Mouse (Mus musculus): ENCODE measurements at regions not wholly inside any gene's neighbourhood (a gene's known extent, or its start where the extent isn't known, plus 50 kb on each side); places are given as distances from the start of the nearest gene placed in this dataset.

DNA sequence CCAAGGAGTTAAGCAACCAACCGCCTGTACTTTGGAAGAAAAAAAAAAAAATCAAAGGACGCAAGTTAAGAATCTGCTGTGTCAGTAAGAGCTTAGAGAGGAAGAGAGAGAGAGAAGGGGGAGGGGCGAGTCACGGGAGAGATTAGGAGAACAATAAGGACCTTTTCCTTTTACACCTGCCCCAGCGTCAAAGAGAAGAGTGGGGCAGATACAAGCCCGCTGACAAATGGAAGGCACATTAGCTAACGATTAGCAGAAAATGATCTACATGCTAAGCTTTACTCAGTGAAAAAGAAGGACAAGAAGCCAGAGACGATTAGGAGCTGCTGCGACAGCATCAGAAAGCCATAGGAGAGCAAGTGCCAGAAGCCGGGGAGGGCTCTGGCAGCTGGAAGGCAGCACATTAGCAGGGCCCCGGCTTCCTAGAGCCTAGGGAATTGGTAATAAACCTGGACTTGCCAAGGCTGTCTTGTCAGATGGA lies 157.8 kb upstream of the Fam78b start:
- Histone ChIP-seq H3K27me3 (ENCODE audit: control insufficient read depth, insufficient read depth, low read length) (no peaks in the 10 kb centered on the region), H3K4me1 (replicated peaks; ENCODE audit: control insufficient read depth, insufficient read depth, low read length) (peaks cover 3% of the 10 kb centered on the region; the same call in 1 of the 2 replicates), H3K4me3 (ENCODE audit: control insufficient read depth, insufficient read depth, low read length) (no peak overlapping the region), H3K36me3 (ENCODE audit: control insufficient read depth, insufficient read depth, low read length) (no peaks in the 10 kb centered on the region), H3K27ac (ENCODE audit: control insufficient read depth, insufficient read depth, low read length) (no peak overlapping the region)
- DNase-seq = peak; percentile 32
- 8% methylated on average over 11 of the region's 11 CpGs for WGBS
- no peak for TF ChIP-seq POLR2A (IDR thresholded peaks at IDR 0.05; ENCODE audit: control insufficient read depth, extremely low read depth, insufficient read depth, low read length, poor library complexity)
- no peak for TF ChIP-seq CTCF (IDR thresholded peaks at IDR 0.05; ENCODE audit: borderline replicate concordance, control insufficient read depth, extremely low read depth, insufficient read depth, low read length, poor library complexity)

DNA sequence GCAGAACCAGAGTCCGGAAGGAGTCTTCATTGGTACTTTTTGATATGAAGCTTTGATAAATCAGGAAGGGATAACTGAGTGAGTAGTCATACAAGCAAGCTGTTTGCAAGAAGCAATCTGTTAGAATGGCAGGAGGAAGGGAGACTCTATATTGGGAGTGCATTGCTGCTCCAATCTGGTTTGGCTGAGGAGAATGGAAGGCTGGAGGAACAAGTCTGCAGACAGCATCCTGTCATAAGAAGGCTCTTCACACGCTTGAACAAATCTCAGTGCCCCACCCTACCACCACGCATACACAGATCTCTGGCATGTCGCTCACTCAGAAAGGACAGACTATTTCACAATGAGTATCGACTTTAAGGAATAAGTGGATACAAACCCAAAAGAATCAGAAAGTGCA lies 154.7 kb upstream of the Fam78b start:
- Histone ChIP-seq H3K36me3 (ENCODE audit: control insufficient read depth, insufficient read depth, low read length) (no peaks in the 10 kb centered on the region), H3K4me3 (ENCODE audit: control insufficient read depth, insufficient read depth, low read length) (no peak overlapping the region), H3K27me3 (ENCODE audit: control insufficient read depth, insufficient read depth, low read length) (no peaks in the 10 kb centered on the region), H3K27ac (ENCODE audit: control insufficient read depth, insufficient read depth, low read length) (no peak overlapping the region), H3K4me1 (replicated peaks; ENCODE audit: control insufficient read depth, insufficient read depth, low read length) (peaks cover 3% of the 10 kb centered on the region; the same call in 1 of the 2 replicates)
- DNase-seq = no peak
- 91% methylated on average over 5 of the region's 5 CpGs for WGBS
- TF ChIP-seq CTCF (IDR thresholded peaks at IDR 0.05; ENCODE audit: borderline replicate concordance, control insufficient read depth, extremely low read depth, insufficient read depth, low read length, poor library complexity) (no peak), POLR2A (IDR thresholded peaks at IDR 0.05; ENCODE audit: control insufficient read depth, extremely low read depth, insufficient read depth, low read length, poor library complexity) (no peak)

DNA sequence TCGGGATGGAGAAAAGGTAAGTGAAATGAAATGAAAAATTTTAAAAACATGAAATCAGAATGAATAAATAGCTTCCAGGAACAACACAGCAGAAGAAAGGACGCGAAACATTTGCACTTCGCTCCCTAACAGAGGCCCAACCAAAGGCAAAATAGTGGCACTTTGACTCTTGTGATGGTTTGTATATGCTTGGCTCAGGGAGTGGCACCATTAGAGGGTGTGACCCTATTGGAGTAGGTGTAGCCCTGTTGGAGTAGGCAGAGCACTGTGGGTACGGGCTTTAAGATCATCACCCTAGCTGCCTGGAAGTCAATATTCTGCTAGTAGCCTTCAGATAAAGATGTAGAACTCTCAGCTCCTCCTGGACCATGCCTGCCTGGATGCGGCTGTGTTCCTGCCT lies 154.0 kb upstream of the Fam78b start:
- TF ChIP-seq CTCF (IDR thresholded peaks at IDR 0.05; ENCODE audit: borderline replicate concordance, control insufficient read depth, extremely low read depth, insufficient read depth, low read length, poor library complexity) = no peak
- H3K36me3 ChIP-seq (ENCODE audit: control insufficient read depth, insufficient read depth, low read length) = no peaks in the 10 kb centered on the region
- H3K27me3 ChIP-seq (ENCODE audit: control insufficient read depth, insufficient read depth, low read length) = no peaks in the 10 kb centered on the region
- no peak overlapping the region for H3K27ac ChIP-seq (ENCODE audit: control insufficient read depth, insufficient read depth, low read length)
- WGBS = 98% methylated on average over 6 of the region's 6 CpGs
- no peak overlapping the region for H3K4me3 ChIP-seq (ENCODE audit: control insufficient read depth, insufficient read depth, low read length)
- DNase-seq = no peak
- H3K4me1 ChIP-seq (replicated peaks; ENCODE audit: control insufficient read depth, insufficient read depth, low read length) = peaks cover 3% of the 10 kb centered on the region; the same call in 1 of the 2 replicates

DNA sequence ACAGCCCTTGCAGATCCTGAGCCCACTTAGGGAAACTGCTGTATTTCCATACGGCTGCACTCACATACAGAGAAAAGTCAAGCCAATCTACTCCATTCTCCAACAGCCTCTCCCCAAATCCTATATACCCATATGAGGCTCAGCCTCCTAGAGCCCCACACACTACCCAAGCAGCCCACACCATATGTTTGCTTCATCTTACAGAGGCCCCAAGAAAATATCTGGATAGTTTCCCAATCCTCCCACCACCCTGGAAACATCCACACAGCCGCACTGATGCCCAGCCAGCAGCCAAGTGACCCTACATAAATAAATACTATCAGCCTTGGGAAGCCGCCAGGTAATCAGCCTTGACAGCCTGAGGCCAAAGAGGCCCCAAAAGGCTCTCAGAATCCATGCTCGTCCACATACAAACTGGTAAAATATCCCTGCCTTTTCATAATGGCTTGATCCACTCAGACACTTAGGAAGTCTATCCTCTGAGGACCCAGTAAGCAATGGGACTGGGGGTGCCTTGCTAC lies 153.1 kb upstream of the Fam78b start:
- no peaks in the 10 kb centered on the region for H3K27me3 ChIP-seq (ENCODE audit: control insufficient read depth, insufficient read depth, low read length)
- 92% methylated on average over 4 of the region's 4 CpGs for WGBS
- peaks cover 3% of the 10 kb centered on the region; the same call in 1 of the 2 replicates for H3K4me1 ChIP-seq (replicated peaks; ENCODE audit: control insufficient read depth, insufficient read depth, low read length)
- TF ChIP-seq POLR2A (IDR thresholded peaks at IDR 0.05; ENCODE audit: control insufficient read depth, extremely low read depth, insufficient read depth, low read length, poor library complexity) (no peak), CTCF (IDR thresholded peaks at IDR 0.05; ENCODE audit: borderline replicate concordance, control insufficient read depth, extremely low read depth, insufficient read depth, low read length, poor library complexity) (no peak)
- no peaks in the 10 kb centered on the region for H3K36me3 ChIP-seq (ENCODE audit: control insufficient read depth, insufficient read depth, low read length)
- DNase-seq = no peak
- no peak overlapping the region for H3K27ac ChIP-seq (ENCODE audit: control insufficient read depth, insufficient read depth, low read length)
- H3K4me3 ChIP-seq (ENCODE audit: control insufficient read depth, insufficient read depth, low read length) = no peak overlapping the region

DNA sequence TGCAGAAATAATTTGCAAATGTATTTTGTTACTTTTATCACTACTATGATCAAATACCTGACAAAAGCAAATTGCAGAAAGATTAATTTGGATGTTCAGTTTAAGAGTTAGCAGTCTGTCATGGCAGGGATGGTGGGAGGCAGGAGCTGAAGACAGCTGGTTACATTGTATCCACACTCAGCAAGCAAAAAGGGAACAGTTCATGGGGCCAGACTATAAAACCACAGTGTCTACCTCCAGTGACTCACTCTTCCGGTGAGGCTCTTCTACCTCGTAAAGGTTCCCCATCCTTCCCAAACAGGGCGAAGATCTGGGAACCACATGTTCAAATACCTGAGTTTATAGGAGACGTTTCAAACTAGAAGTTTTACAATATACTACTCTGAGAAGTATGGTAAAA lies 145.2 kb upstream of the Fam78b start:
- TF ChIP-seq POLR2A (IDR thresholded peaks at IDR 0.05; ENCODE audit: control insufficient read depth, extremely low read depth, insufficient read depth, low read length, poor library complexity) (no peak), CTCF (IDR thresholded peaks at IDR 0.05; ENCODE audit: borderline replicate concordance, control insufficient read depth, extremely low read depth, insufficient read depth, low read length, poor library complexity) (no peak)
- DNase-seq = no peak
- Histone ChIP-seq H3K4me1 (replicated peaks; ENCODE audit: control insufficient read depth, insufficient read depth, low read length) (no peaks in the 10 kb centered on the region), H3K27me3 (ENCODE audit: control insufficient read depth, insufficient read depth, low read length) (no peaks in the 10 kb centered on the region), H3K4me3 (ENCODE audit: control insufficient read depth, insufficient read depth, low read length) (no peak overlapping the region), H3K27ac (ENCODE audit: control insufficient read depth, insufficient read depth, low read length) (no peak overlapping the region), H3K36me3 (ENCODE audit: control insufficient read depth, insufficient read depth, low read length) (no peaks in the 10 kb centered on the region)
- 57% methylated on average over 4 of the region's 4 CpGs for WGBS

DNA sequence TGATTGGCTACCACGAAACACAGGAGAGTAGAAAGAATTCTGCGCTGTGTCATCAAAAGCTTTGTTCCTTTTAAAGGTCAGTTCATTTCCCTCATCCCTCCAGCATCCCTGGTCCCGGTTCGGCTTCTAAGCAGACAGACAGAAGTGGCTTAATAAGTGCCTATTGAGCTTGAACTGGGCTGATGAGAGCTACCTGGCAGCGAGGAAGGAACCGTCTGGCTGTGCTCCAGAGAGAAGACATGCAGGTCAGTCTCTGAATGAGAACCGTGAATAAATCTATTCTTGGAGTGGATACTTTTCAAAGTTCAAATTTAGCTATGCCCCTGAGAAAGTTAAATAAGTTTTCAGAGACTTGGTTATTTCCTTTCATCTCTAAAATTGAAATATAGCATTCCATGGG lies 135.0 kb upstream of the Fam78b start:
- no peak for DNase-seq
- no peaks in the 10 kb centered on the region for H3K4me1 ChIP-seq (replicated peaks; ENCODE audit: control insufficient read depth, insufficient read depth, low read length)
- no peaks in the 10 kb centered on the region for H3K36me3 ChIP-seq (ENCODE audit: control insufficient read depth, insufficient read depth, low read length)
- no peaks in the 10 kb centered on the region for H3K27me3 ChIP-seq (ENCODE audit: control insufficient read depth, insufficient read depth, low read length)
- TF ChIP-seq POLR2A (IDR thresholded peaks at IDR 0.05; ENCODE audit: control insufficient read depth, extremely low read depth, insufficient read depth, low read length, poor library complexity) (no peak), CTCF (IDR thresholded peaks at IDR 0.05; ENCODE audit: borderline replicate concordance, control insufficient read depth, extremely low read depth, insufficient read depth, low read length, poor library complexity) (no peak)
- 93% methylated on average over 7 of the region's 7 CpGs for WGBS
- H3K27ac ChIP-seq (ENCODE audit: control insufficient read depth, insufficient read depth, low read length) = no peak overlapping the region
- no peak overlapping the region for H3K4me3 ChIP-seq (ENCODE audit: control insufficient read depth, insufficient read depth, low read length)

DNA sequence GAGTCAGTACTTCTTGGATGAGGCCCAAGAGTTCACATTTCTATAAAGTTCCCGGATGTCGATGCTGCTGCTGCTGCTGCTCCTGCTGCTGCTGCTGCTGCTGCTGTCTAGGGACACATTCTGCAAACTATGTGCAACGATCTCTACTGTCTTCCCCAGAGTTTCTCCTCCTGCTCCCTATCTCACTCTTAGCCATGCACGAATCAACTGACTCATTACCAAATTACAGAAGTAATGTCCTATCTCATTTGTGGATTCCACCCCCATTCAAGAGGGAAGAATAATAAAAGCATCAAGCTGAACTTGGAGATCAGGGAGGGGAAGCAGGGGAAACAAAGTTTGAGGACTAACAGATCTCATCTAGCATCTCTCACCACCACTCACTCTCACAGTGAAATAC lies 130.0 kb upstream of the Fam78b start:
- WGBS = 83% methylated on average over 4 of the region's 4 CpGs
- Histone ChIP-seq H3K27ac (ENCODE audit: control insufficient read depth, insufficient read depth, low read length) (no peak overlapping the region), H3K36me3 (ENCODE audit: control insufficient read depth, insufficient read depth, low read length) (no peaks in the 10 kb centered on the region), H3K27me3 (ENCODE audit: control insufficient read depth, insufficient read depth, low read length) (no peaks in the 10 kb centered on the region), H3K4me3 (ENCODE audit: control insufficient read depth, insufficient read depth, low read length) (no peak overlapping the region), H3K4me1 (replicated peaks; ENCODE audit: control insufficient read depth, insufficient read depth, low read length) (no peaks in the 10 kb centered on the region)
- no peak for DNase-seq
- TF ChIP-seq CTCF (IDR thresholded peaks at IDR 0.05; ENCODE audit: borderline replicate concordance, control insufficient read depth, extremely low read depth, insufficient read depth, low read length, poor library complexity) (no peak), POLR2A (IDR thresholded peaks at IDR 0.05; ENCODE audit: control insufficient read depth, extremely low read depth, insufficient read depth, low read length, poor library complexity) (no peak)
